Mouse (Mus musculus) embryonic facial prominence, embryonic 12.5 days (tissue): Measurements from ENCODE around the gene Nox4. TPM values are rescaled to one million over a fixed set of nuclear protein-coding genes. Genes with fewer than 3 reads are reported as not detected.

Experiments
- ATAC-seq: fragments of 200-750 bp; cut with Nextera tagmentation; 2 replicates; pipeline ENCODE4 v1.8.0; 2017; ENCODE audit not compliant: insufficient number of reproducible peaks, insufficient read depth, low FRiP score, low TSS enrichment
- H3K27ac ChIP-seq: fragments of 300-500 bp; sonication (generic); 2 replicates; pipeline ENCODE4 v1.5.1; 2016; ENCODE audit warnings: mild to moderate bottlenecking
- H3K27me3 ChIP-seq: fragments of 300-500 bp; sonication (generic); 2 replicates; pipeline ENCODE4 v1.6.1; 2016; ENCODE audit warnings: mild to moderate bottlenecking, moderate library complexity
- H3K36me3 ChIP-seq: fragments of 300-500 bp; sonication (generic); 2 replicates; pipeline ENCODE4 v1.6.1; 2016; ENCODE audit warnings: mild to moderate bottlenecking
- H3K4me1 ChIP-seq: fragments of 300-500 bp; sonication (generic); 2 replicates; pipeline ENCODE4 v1.6.1; 2016
- H3K4me2 ChIP-seq: fragments of 300-500 bp; sonication (generic); replicated peaks from 2 replicates; pipeline ENCODE4 v1.6.1; 2016; ENCODE audit warnings: mild to moderate bottlenecking, moderate library complexity
- H3K4me3 ChIP-seq: fragments of 300-500 bp; sonication (generic); 2 replicates; pipeline ENCODE4 v1.5.1; 2016; ENCODE audit warnings: mild to moderate bottlenecking
- H3K9ac ChIP-seq: fragments of 300-500 bp; sonication (generic); 2 replicates; pipeline ENCODE4 v1.6.1; 2016; ENCODE audit warnings: mild to moderate bottlenecking, moderate library complexity
- H3K9me3 ChIP-seq: fragments of 300-500 bp; sonication (generic); 2 replicates; pipeline ENCODE4 v1.6.1; 2016; ENCODE audit warnings: mild to moderate bottlenecking, moderate library complexity
- WGBS: fragments of 180-500 bp; shearing (Covaris S2); methylation state at CpG from one replicate; pipeline ENCODE4 v1.1.7; 2016; 5-methylcytosine and 5-hydroxymethylcytosine counted together
- polyA plus RNA-seq: library from polyadenylated mRNA; unstranded; fragments of >200 nt; fragmentation: Nextera tagmentation; extraction: Ambion mirVana; gene quantifications from 2 replicates; pipeline ENCODE4 v1.2.1, GENCODE M21; 2016

The Nox4 gene
- polyA plus RNA-seq = 6.9 and 8.7 TPM in 2 replicates

DNA sequence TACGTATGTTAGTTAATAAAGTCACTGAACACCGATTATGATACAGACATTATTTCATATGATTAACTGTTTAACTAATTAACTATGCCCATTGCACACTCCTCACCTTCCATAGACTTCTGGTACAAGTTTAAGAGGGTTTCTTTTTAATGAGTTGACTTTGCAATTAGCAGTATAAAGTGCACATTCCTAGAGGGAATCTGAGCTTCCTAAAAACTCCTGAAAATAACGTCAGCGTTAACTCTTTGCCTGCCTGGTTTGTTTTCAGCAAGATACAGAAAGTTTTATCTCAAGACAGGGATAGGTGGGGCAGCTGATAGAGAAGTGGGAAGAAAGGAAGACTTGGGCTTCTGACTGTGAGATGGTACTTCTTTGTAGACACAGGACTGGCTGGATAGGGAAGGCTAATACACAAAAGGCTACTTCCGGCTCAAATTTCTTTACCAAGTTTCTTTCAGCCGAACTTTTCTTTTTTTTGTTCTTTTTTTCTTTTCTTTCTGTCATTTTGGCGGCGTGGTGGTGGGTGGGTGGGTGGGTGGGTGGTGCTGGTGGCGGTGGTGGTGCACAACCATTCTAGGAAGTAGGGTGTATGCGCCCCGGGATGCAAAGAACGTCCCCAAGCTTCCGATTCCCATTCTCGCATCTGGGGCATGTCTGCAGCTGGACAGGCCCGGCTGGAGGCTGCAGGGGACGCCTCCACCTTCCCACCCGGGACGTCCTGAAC lies at the start of gene Nox4:
Gene Nox4 (plus strand): TSS at position 241 of the 724 bp plus-strand sequence.
- H3K4me1 ChIP-seq = peaks cover 6% of the 10 kb centered on the region; the same call in 1 of the 2 replicates
- no peaks in the 10 kb centered on the region for H3K9me3 ChIP-seq
- H3K27me3 ChIP-seq = no peaks in the 10 kb centered on the region
- H3K36me3 ChIP-seq = no peaks in the 10 kb centered on the region
- H3K4me3 ChIP-seq = peak within 1 kb of the TSS; percentile 70
- 8% methylated on average over 18 of the region's 18 CpGs for WGBS
- no peak; the same call in 1 of the 2 replicates for ATAC-seq
- H3K4me2 ChIP-seq = peak within 1 kb of the TSS; percentile 59
- peak within 1 kb of the TSS; percentile 84 for H3K27ac ChIP-seq
- peak within 1 kb of the TSS; percentile 80 for H3K9ac ChIP-seq

DNA sequence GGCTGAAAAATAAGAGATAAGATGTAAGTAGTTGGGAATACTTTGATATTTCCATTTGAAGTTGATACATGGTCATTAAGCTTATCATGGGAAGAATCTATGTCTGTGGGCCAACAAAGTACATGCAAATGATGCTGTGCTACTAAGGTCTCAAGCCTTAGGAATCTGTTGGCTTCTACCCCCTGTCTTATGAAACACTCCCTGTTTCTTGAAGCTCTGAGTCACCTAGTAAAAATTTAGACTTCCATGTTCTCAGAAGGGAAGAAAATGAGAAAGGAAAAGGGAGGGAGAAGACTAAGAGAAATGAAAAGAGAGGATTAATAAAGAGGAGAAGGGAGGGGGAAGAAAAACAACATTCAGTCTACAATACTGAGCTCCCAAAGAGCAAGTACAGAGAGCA lies 41.1 kb upstream of the Nox4 start:
- no peaks in the 10 kb centered on the region for H3K9me3 ChIP-seq
- H3K4me3 ChIP-seq = no peak overlapping the region
- H3K4me2 ChIP-seq = no peak overlapping the region
- H3K27ac ChIP-seq = no peak overlapping the region
- H3K4me1 ChIP-seq = no peaks in the 10 kb centered on the region
- no peak for ATAC-seq
- H3K27me3 ChIP-seq = no peaks in the 10 kb centered on the region
- no peaks in the 10 kb centered on the region for H3K36me3 ChIP-seq
- H3K9ac ChIP-seq = no peak overlapping the region

DNA sequence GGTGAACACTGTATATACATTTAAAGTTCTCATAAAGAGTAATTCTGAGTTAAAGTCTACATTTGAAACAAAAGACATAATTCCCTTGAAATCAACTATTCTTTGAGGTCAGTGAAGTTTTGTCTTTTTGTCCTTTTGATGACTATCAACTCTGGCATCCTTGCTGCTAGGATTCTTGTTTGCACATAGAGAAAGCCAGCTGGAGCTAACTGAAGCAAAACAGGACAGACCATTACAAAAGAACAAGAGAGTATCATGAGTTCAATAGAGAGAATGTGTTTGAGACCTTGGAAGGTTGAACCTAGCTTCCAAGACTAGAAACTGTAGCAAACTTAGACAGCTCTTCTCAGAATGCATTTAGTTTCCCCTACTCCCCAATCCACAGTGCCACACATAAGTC lies 24.2 kb upstream of the Nox4 start:
- Histone ChIP-seq H3K9ac (no peak overlapping the region), H3K4me3 (no peak overlapping the region), H3K36me3 (no peaks in the 10 kb centered on the region), H3K4me2 (no peak overlapping the region), H3K27me3 (no peaks in the 10 kb centered on the region), H3K27ac (no peak overlapping the region), H3K9me3 (no peaks in the 10 kb centered on the region), H3K4me1 (no peaks in the 10 kb centered on the region)
- ATAC-seq = no peak

DNA sequence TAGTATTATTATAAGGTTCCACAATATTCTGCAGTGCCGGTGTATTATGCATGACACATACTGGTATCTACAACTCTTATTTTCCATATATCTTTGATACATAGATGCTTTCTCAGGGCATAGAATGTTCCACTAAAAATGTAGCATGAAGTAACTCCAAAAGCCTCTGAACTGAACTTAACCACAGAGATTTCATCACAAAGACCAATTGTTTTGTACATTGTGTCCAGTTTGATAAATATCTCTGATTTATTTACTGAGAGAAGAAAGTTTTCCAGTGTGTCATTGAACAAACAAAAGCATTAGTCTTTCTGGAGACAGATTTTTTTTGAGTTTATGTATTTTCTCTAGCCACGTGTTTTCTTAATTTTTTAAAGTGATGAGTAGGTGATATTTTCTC lies 23.1 kb upstream of the Nox4 start:
- no peaks in the 10 kb centered on the region for H3K36me3 ChIP-seq
- no peaks in the 10 kb centered on the region for H3K27me3 ChIP-seq
- no peak overlapping the region for H3K9ac ChIP-seq
- no peak overlapping the region for H3K4me3 ChIP-seq
- ATAC-seq = no peak
- WGBS = 83% methylated on average over 2 of the region's 2 CpGs
- H3K4me2 ChIP-seq = no peak overlapping the region
- no peaks in the 10 kb centered on the region for H3K9me3 ChIP-seq
- H3K27ac ChIP-seq = no peak overlapping the region
- H3K4me1 ChIP-seq = no peaks in the 10 kb centered on the region

DNA sequence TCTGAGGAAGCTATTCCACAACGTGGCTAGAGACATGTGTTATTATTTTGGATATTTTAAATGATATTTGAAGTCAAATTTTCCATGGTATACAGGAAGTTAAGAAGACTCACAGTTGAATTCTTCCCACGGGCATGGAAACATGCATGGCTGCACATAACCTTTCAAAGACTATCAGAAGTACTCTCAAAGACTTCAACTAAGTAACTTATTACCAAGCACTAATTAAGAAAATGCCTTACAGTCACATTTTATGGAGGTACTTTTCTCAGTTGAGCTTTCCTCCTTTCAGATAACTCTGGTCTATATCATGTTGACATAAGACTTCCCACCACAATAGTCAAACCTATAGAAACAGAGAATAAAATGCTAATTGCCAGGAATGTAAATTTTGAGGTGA lies 20.3 kb upstream of the Nox4 start:
- no peak overlapping the region for H3K4me2 ChIP-seq

DNA sequence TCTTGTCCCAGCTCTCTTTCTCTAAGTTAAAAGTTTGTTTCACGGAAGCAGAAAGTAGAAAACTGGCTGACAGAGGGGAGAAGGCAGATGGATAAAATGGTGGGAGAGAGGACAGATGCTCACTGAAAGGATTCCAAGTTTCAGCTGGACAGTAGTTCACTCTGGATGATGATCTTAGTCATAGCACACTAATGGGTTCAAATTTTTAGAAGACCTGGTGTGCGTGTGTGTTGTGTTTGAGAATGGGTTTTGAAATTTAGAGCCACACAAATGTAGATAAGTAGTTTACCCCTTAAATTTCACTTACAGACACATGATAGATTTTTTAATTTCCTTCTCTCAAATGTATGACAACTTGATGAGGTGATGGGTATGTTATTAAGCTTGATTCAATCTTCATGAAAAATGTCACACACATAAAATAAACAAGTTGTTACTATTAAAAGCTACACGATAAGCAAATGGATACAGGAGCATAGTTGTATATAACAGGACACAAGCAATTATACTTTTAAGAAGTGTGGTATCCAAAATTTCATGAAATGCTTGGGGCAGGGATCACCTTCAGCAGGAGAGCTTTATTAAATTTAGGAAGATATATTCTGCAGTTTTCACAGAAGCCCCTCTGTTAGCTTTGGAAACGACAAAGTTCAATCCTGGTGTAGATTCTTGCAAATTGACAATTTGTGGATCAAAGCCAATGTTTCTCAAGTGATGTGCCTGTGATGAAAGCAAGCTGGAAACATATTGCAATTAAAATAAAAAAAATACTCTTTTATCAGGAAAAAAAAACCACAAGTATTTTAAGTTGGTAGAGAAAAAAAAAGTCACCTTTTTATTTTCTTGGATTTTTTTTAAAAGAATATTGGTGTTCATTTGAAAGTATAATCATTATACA lies 18.6 kb upstream of the Nox4 start:
- Histone ChIP-seq H3K4me3 (no peak overlapping the region), H3K27ac (no peak overlapping the region), H3K36me3 (no peaks in the 10 kb centered on the region), H3K9ac (no peak overlapping the region), H3K27me3 (no peaks in the 10 kb centered on the region), H3K4me1 (no peaks in the 10 kb centered on the region), H3K9me3 (no peaks in the 10 kb centered on the region), H3K4me2 (no peak overlapping the region)
- 81% methylated on average over 4 of the region's 4 CpGs for WGBS
- ATAC-seq = no peak

More for the DNA sequence above, 20.3 kb upstream of the Nox4 start:
- Histone ChIP-seq H3K9me3 (no peaks in the 10 kb centered on the region), H3K36me3 (no peaks in the 10 kb centered on the region), H3K9ac (no peak overlapping the region), H3K27ac (no peak overlapping the region), H3K27me3 (no peaks in the 10 kb centered on the region), H3K4me3 (no peak overlapping the region), H3K4me1 (no peaks in the 10 kb centered on the region)
- WGBS = 32% methylated on average over 2 of the region's 2 CpGs
- no peak for ATAC-seq

DNA sequence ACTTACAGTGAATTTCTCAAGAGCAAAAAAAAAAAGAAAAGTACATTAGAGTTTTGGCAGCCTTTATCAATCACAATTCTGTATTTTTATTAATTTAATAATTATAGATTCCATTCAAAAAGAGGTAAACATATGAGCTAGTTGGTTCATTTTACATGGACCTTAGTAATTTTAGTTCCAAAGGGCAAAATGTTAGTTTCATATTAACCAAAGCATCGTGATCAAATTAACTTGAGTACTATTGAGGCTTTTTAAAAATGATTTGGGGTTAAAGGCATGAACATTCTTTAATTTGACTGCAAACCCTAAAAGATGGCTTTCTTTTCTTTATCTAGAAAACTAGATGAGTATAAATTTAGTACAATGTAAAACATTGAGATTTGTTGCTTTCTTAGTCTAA lies 16.4 kb upstream of the Nox4 start:
- Histone ChIP-seq H3K9ac (no peak overlapping the region), H3K4me3 (no peak overlapping the region), H3K4me2 (no peak overlapping the region), H3K27me3 (no peaks in the 10 kb centered on the region), H3K27ac (no peak overlapping the region), H3K4me1 (no peaks in the 10 kb centered on the region), H3K36me3 (no peaks in the 10 kb centered on the region), H3K9me3 (no peaks in the 10 kb centered on the region)
- no peak for ATAC-seq
- WGBS = 85% methylated on average over 1 of the region's 1 CpGs

DNA sequence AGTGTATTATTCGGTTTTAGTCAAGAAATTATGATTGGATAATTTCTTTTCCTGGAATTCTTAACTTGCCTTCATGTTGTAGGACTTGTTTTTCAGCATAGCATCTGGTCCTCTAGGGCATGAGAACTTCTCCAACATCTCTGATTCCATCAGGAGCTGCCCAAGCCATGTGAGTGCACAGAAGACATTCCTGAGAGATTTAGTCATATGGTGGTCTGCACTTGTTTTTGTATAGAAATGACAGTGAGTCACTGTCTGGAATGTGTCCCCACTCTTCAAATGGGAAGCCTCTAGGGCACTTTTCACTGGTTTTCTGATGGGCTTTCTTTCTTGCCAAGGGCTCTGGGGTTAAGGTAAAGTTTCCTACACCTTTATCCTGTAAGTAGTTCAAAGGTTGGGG lies 4.8 kb upstream of the Nox4 start:
- 69% methylated on average over 1 of the region's 1 CpGs for WGBS
- Histone ChIP-seq H3K9ac (no peak overlapping the region), H3K4me2 (no peak overlapping the region), H3K4me1 (no peaks in the 10 kb centered on the region), H3K9me3 (no peaks in the 10 kb centered on the region), H3K27me3 (no peaks in the 10 kb centered on the region), H3K27ac (no peak overlapping the region), H3K4me3 (no peak overlapping the region), H3K36me3 (no peaks in the 10 kb centered on the region)
- ATAC-seq = no peak

DNA sequence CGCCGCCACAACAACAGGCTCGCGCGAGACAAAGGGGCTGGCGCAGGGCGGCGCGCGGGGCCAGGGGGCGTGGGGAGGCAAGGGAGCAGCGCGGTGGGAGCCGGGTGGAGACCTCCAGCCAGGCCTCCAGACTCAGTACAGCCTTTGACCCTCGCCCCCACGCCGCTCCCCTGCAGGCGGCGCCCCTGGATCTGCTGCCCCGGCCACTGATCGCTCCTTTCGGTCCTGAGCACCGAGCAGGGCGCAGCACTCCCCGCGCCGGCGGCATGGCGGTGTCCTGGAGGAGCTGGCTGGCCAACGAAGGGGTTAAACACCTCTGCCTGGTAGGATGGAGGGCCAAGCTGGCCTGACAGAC lies 661 bp downstream of the Nox4 start:
- Histone ChIP-seq H3K27ac (peak overlapping the region; percentile 84), H3K4me2 (peak overlapping the region; percentile 59), H3K36me3 (no peaks in the 10 kb centered on the region), H3K4me3 (peak overlapping the region; percentile 70), H3K9me3 (no peaks in the 10 kb centered on the region), H3K4me1 (peaks cover 6% of the 10 kb centered on the region; the same call in 1 of the 2 replicates), H3K9ac (peak overlapping the region; percentile 80), H3K27me3 (no peaks in the 10 kb centered on the region)
- peak; percentile 95 for ATAC-seq
- 0% methylated on average over 30 of the region's 30 CpGs for WGBS

DNA sequence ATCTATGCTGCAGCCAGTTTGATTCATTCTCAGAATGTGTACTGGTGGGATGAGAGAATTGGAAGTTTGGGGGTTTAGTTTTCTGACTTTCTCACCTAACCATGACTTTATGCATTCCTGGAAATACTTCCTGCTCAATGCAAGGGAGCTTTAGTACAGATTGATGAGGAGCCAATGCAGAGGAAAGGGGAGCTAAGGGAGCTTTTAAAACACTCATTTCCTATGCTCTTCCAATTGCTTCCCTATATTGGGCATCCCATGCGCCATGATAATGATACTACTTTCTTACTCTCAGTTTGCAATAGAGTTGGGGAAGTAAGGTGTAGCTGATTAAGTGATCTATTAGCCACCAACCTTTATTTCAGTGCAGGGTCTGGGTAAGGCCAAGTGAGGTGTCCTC lies 1.0 kb downstream of the Nox4 start:
- H3K9ac ChIP-seq = peak overlapping the region; percentile 80
- peak overlapping the region; percentile 70 for H3K4me3 ChIP-seq
- peaks cover 6% of the 10 kb centered on the region; the same call in 1 of the 2 replicates for H3K4me1 ChIP-seq
- no peaks in the 10 kb centered on the region for H3K27me3 ChIP-seq
- no peaks in the 10 kb centered on the region for H3K36me3 ChIP-seq
- H3K9me3 ChIP-seq = no peaks in the 10 kb centered on the region
- 68% methylated on average over 1 of the region's 1 CpGs for WGBS
- peak overlapping the region; percentile 59 for H3K4me2 ChIP-seq
- no peak for ATAC-seq
- peak overlapping the region; percentile 84 for H3K27ac ChIP-seq

DNA sequence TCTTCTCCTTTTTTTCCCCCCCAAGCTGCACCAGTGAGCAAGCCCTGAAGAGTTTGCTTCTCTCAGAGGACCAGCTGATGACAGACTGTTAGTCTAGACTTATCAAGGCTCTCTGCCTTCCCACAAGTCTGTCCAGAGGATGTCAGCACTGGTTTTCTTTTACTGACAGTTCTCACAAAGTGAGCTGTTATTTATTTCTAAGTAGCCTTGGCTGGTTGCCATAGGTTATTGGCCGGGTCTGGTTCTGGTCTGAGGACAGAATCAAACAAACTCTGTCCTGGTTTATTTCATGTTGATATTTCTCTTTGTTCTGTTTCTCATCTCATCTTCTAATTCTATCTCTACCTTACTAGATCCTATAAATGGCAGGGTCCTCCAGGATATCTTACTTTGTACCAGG lies 2.0 kb downstream of the Nox4 start:
- no peak overlapping the region for H3K4me3 ChIP-seq
- WGBS = 65% methylated on average over 1 of the region's 1 CpGs
- ATAC-seq = no peak
- no peak overlapping the region for H3K9ac ChIP-seq
- H3K27me3 ChIP-seq = no peaks in the 10 kb centered on the region
- no peak overlapping the region for H3K4me2 ChIP-seq
- H3K27ac ChIP-seq = no peak overlapping the region
- no peaks in the 10 kb centered on the region for H3K36me3 ChIP-seq
- peaks cover 6% of the 10 kb centered on the region; the same call in 1 of the 2 replicates for H3K4me1 ChIP-seq
- no peaks in the 10 kb centered on the region for H3K9me3 ChIP-seq

DNA sequence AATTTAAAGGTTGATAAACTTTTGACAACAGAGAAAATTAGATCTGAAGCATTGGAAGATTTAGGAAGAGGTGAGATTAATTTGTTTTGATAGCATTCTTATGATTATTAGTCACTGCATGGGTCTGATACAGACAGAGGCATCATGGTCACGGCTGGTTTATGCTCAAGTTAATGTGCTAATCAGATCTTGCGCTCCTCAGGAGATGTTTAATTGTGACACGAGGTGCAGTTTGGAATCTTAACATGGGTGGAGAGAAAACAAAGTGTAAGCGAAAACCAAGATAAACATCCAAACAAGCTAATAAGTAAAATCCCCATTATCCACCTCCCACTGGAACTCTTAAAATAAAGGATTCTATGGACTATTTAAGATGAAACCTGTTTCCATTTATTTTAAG lies 6.2 kb downstream of the Nox4 start:
- ATAC-seq = no peak
- WGBS = 76% methylated on average over 4 of the region's 4 CpGs

More for the DNA sequence above, 6.2 kb downstream of the Nox4 start:
- Histone ChIP-seq H3K27ac (no peak overlapping the region), H3K9ac (no peak overlapping the region), H3K4me3 (no peak overlapping the region), H3K4me1 (peaks cover 5% of the 10 kb centered on the region; the same call in 1 of the 2 replicates), H3K36me3 (no peaks in the 10 kb centered on the region), H3K4me2 (no peak overlapping the region), H3K9me3 (no peaks in the 10 kb centered on the region), H3K27me3 (no peaks in the 10 kb centered on the region)
